Comparison of ENCODE assay signal across 24 mouse cellular contexts in the genomic region with DNA sequence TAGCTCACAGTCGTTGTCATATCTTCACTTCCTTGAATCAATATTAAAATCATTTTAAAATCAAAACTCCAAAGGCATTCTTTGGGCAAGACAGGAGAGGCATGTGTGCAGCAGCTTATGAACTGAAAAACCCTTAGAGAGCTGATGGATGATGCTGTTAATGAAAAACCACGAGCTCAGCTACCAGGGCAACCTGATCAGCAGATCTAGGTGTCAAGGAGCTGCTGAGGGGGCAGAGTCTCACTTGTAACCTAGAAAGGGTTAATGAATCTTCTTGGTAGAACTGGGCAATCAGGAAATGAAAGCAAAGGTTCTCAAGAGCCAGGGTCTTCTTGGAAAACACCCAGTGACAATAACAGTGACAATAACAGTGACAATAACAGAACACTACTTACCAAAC. TPM values are rescaled to one million over a fixed set of nuclear protein-coding genes. Genes with fewer than 3 reads are reported as not detected.
DNase-seq lines count a peak whose midpoint lies in the region; ATAC-seq lines count a peak whose summit lies in the region.
"Had no signal": no experiment of that assay in that cellular context is flagged by ENCODE, and none has a peak within 500 bp of the region (broad histone marks: within the 10 kb centered on the region; RNA-seq: fewer than 3 reads in every experiment).

No protein-coding gene starts in this region.

- WGBS in kidney, embryonic 14.5 days = 66% methylated on average over 2 of the region's 2 CpGs
- 78% methylated on average over 2 of the region's 2 CpGs for WGBS in hindbrain, embryonic 13.5 days

- H3K27me3 ChIP-seq in kidney, embryonic 14.5 days (ENCODE audit: control insufficient read depth, insufficient read depth, low read length) = no peaks in the 10 kb centered on the region
- no peaks in the 10 kb centered on the region for H3K27me3 ChIP-seq in hindbrain, embryonic 13.5 days
- H3K27me3 ChIP-seq: embryonic facial prominence, embryonic 13.5 days; forebrain, embryonic 12.5 days; heart, embryonic 12.5 days; Patski had no signal

- H3K4me2 ChIP-seq in kidney, embryonic 14.5 days (replicated peaks; ENCODE audit: low read depth, low read length) = no peak overlapping the region
- no peak overlapping the region for H3K4me2 ChIP-seq in hindbrain, embryonic 13.5 days
- H3K4me2 ChIP-seq: embryonic facial prominence, embryonic 13.5 days; forebrain, embryonic 12.5 days; heart, embryonic 12.5 days had no signal

- no peak overlapping the region for H3K27ac ChIP-seq in kidney, embryonic 14.5 days (ENCODE audit: low read depth, low read length)
- H3K27ac ChIP-seq in hindbrain, embryonic 13.5 days = no peak overlapping the region
- H3K27ac ChIP-seq: embryonic facial prominence, embryonic 13.5 days; forebrain, embryonic 12.5 days had no signal

- no peaks in the 10 kb centered on the region for H3K36me3 ChIP-seq in kidney, embryonic 14.5 days (ENCODE audit: control insufficient read depth, insufficient read depth, low read length)
- no peaks in the 10 kb centered on the region for H3K36me3 ChIP-seq in hindbrain, embryonic 13.5 days
- H3K36me3 ChIP-seq: embryonic facial prominence, embryonic 13.5 days; forebrain, embryonic 12.5 days; heart, embryonic 12.5 days had no signal

- ATAC-seq in kidney, embryonic 14.5 days (ENCODE audit: low FRiP score, low TSS enrichment) = no peak
- no peak for ATAC-seq in hindbrain, embryonic 13.5 days (ENCODE audit: low FRiP score)
- ATAC-seq: activated CD4-positive, CD25-positive, alpha-beta regulatory T cell, adult 4 months; forebrain, embryonic 16.5 days; Patski had no signal

- no peaks in the 10 kb centered on the region for H3K4me1 ChIP-seq in kidney, embryonic 14.5 days (ENCODE audit: control insufficient read depth, insufficient read depth, low read length)
- H3K4me1 ChIP-seq in hindbrain, embryonic 13.5 days (replicated peaks) = no peaks in the 10 kb centered on the region
- H3K4me1 ChIP-seq: embryonic facial prominence, embryonic 13.5 days; forebrain, embryonic 12.5 days; heart, embryonic 12.5 days had no signal

- no peak overlapping the region for H3K9ac ChIP-seq in kidney, embryonic 14.5 days (ENCODE audit: low read depth, low read length)
- H3K9ac ChIP-seq in hindbrain, embryonic 13.5 days = no peak overlapping the region
- H3K9ac ChIP-seq: embryonic facial prominence, embryonic 13.5 days; forebrain, embryonic 12.5 days; heart, embryonic 12.5 days had no signal

- H3K9me3 ChIP-seq in kidney, embryonic 14.5 days (ENCODE audit: control insufficient read depth, low read length) = no peaks in the 10 kb centered on the region
- H3K9me3 ChIP-seq in hindbrain, embryonic 13.5 days = no peaks in the 10 kb centered on the region
- H3K9me3 ChIP-seq: embryonic facial prominence, embryonic 13.5 days; forebrain, embryonic 12.5 days; heart, embryonic 12.5 days had no signal

- DNase-seq in kidney, adult 11 months = peak; percentile 81
- DNase-seq in kidney, adult 8-10 months = peak; percentile 74 to 87
- DNase-seq in kidney, postnatal 10 days = peak; percentile 28
- peak; percentile 47 for DNase-seq in yolk sac, embryonic 10.5 days (ENCODE audit: low spot score)
- DNase-seq in thymus, postnatal 4 days = no peak
- DNase-seq: adrenal gland, postnatal 14 days; cerebellum, adult 11-12 months; cerebellum, adult 9-10 months; cerebellum, postnatal 36 days; gastrocnemius, postnatal 14 days; heart, postnatal 36 days had no signal

- no peak overlapping the region for H3K4me3 ChIP-seq in kidney, embryonic 14.5 days (ENCODE audit: low read length)
- H3K4me3 ChIP-seq in hindbrain, embryonic 13.5 days = no peak overlapping the region
- H3K4me3 ChIP-seq: embryonic facial prominence, embryonic 13.5 days; forebrain, embryonic 12.5 days; heart, embryonic 12.5 days had no signal

RNA-seq across cellular contexts. Expression of gene Acsm1, which starts 10.3 kb away (rescaled TPM):
- 0.14 and 0.35 TPM in 2 replicates for polyA plus RNA-seq in kidney, embryonic 14.5 days (2014; fragmentation: Nextera tagmentation; extraction: Ambion mirVana)
- polyA plus RNA-seq in hindbrain, embryonic 13.5 days (2015; fragmentation: Nextera tagmentation; extraction: Ambion mirVana) = not detected in 2 replicates
- polyA plus RNA-seq: activated CD4-positive, CD25-positive, alpha-beta regulatory T cell, adult 4 months; C2C12; embryonic facial prominence, embryonic 13.5 days; forebrain, embryonic 12.5 days; forebrain, embryonic 16.5 days; frontal cortex, adult 2 months; gonadal fat pad, adult 2 months; heart, embryonic 12.5 days; hindbrain, embryonic 11.5 days; Patski had no signal

RNA-seq across cellular contexts. Expression of gene Acsm2, which starts 42.4 kb away (rescaled TPM):
- polyA plus RNA-seq in kidney, embryonic 14.5 days (2014; fragmentation: Nextera tagmentation; extraction: Ambion mirVana) = 4.6 and 10.4 TPM in 2 replicates
- polyA plus RNA-seq in hindbrain, embryonic 13.5 days (2015; fragmentation: Nextera tagmentation; extraction: Ambion mirVana) = not detected in 2 replicates
- polyA plus RNA-seq: C2C12; embryonic facial prominence, embryonic 13.5 days; forebrain, embryonic 12.5 days; forebrain, embryonic 16.5 days; frontal cortex, adult 2 months; heart, embryonic 12.5 days; heart, embryonic 16.5 days; hindbrain, embryonic 11.5 days had no signal
